Mouse (Mus musculus): Measurements from ENCODE around the gene Wdfy4. TPM values are rescaled to one million over a fixed set of nuclear protein-coding genes. Genes with fewer than 3 reads are reported as not detected.

The Wdfy4 gene
- not detected in 2 replicates for total RNA-seq (2014; fragmentation: Nextera tagmentation)
- total RNA-seq (2017), result under 0.01 TPM in 1 of 2 replicates, not detected in the other
- under 0.01 TPM in 1 of 2 replicates, not detected in the other for polyA plus RNA-seq (2012)

DNA sequence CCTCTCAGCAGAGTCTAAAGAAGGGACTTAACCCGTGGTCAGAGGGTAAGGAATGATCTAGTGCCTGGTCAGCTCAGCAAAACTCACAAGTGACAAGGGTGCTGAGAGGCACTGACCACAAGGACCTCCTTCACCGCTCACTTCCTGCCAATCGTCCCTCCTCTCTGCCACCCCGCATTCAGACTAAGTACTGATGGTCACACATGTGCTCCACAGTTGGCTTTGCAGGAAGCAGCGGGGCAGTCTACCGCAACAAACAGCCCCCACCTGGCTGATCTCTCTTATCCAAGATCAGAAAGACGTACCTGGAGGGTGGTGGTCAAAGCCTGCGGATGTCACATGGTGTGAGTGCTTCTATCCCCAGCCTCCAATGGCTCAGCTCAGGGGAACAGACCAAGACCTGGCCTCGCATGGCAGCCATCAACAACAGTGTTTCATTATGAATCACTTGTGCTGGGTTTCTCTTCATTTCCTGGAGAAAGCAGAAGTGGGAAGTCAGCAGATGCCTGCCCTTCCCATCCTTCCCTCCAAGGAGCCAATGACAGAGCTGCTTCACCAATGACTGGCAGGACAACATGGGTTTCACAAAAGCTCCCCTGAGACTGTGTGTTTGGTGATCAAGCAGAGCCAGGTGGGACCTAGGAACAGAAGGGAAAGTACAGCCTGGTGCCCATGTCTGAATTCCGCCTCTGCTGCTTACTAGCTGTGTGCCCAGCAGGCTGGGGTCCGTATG is at the start of gene Wdfy4:
Wdfy4 (minus strand) TSS at position 441 of the 733 bp plus-strand sequence.
- no peaks in the 10 kb centered on the region for H3K36me3 ChIP-seq (replicated peaks)

GRCm38 (mm10) chr14:33232048-33232447 is 46.7 kb upstream of the Wdfy4 start:
- TF ChIP-seq GATA1 (IDR thresholded peaks at IDR 0.05; ENCODE audit: borderline replicate concordance, low read length), result no peak
- no peak for TF ChIP-seq TAL1 (conservative IDR thresholded peaks at IDR 0.05; ENCODE audit: low read depth, low read length)
- TF ChIP-seq POLR2AphosphoS5 (IDR thresholded peaks at IDR 0.05; ENCODE audit: insufficient replicate concordance, low read depth, low read length), result no peak
- TF ChIP-seq CTCF (IDR thresholded peaks at IDR 0.05; ENCODE audit: low read depth, low read length), result no peak
- no peak for TF ChIP-seq GATA2 (IDR thresholded peaks at IDR 0.05; ENCODE audit: borderline replicate concordance, low read depth, low read length)
- Histone ChIP-seq H3K27me3 (ENCODE audit: insufficient read depth, low read length) (no peaks in the 10 kb centered on the region), H3K4me3 (ENCODE audit: low read depth, low read length) (no peak overlapping the region), H3K4me1 (ENCODE audit: insufficient read depth, low read depth, low read length) (no peaks in the 10 kb centered on the region), H3K36me3 (replicated peaks) (no peaks in the 10 kb centered on the region), H3K9me3 (replicated peaks) (peaks cover 66% of the 10 kb centered on the region)
- DNase-seq (ENCODE audit: low spot score), result no peak
- no peak for ATAC-seq (ENCODE audit: extremely low read depth, insufficient number of reproducible peaks, low FRiP score, poor library complexity, severe bottlenecking)

More for the DNA sequence above, at the start of gene Wdfy4:
- DNase-seq (ENCODE audit: low spot score) (no peak), ATAC-seq (ENCODE audit: extremely low read depth, insufficient number of reproducible peaks, low FRiP score, poor library complexity, severe bottlenecking) (no peak)
- Histone ChIP-seq H3K4me1 (ENCODE audit: insufficient read depth, low read depth, low read length) (no peaks in the 10 kb centered on the region), H3K9me3 (replicated peaks) (peaks cover 25% of the 10 kb centered on the region), H3K27me3 (ENCODE audit: insufficient read depth, low read length) (no peaks in the 10 kb centered on the region), H3K4me3 (ENCODE audit: low read depth, low read length) (no peak within 1 kb of the TSS)
- no peak for TF ChIP-seq POLR2AphosphoS5 (IDR thresholded peaks at IDR 0.05; ENCODE audit: insufficient replicate concordance, low read depth, low read length)
- TF ChIP-seq GATA2 (IDR thresholded peaks at IDR 0.05; ENCODE audit: borderline replicate concordance, low read depth, low read length), result no peak
- TF ChIP-seq CTCF (IDR thresholded peaks at IDR 0.05; ENCODE audit: low read depth, low read length), result no peak
- no peak for TF ChIP-seq TAL1 (conservative IDR thresholded peaks at IDR 0.05; ENCODE audit: low read depth, low read length)
- no peak for TF ChIP-seq GATA1 (IDR thresholded peaks at IDR 0.05; ENCODE audit: borderline replicate concordance, low read length)

GRCm38 (mm10) chr14:33231311-33231710 is 46.0 kb upstream of the Wdfy4 start:
- DNase-seq (ENCODE audit: low spot score), result no peak
- ATAC-seq (ENCODE audit: extremely low read depth, insufficient number of reproducible peaks, low FRiP score, poor library complexity, severe bottlenecking), result no peak
- Histone ChIP-seq H3K4me3 (ENCODE audit: low read depth, low read length) (no peak overlapping the region), H3K27me3 (ENCODE audit: insufficient read depth, low read length) (no peaks in the 10 kb centered on the region), H3K36me3 (replicated peaks) (no peaks in the 10 kb centered on the region), H3K9me3 (replicated peaks) (peaks cover 69% of the 10 kb centered on the region), H3K4me1 (ENCODE audit: insufficient read depth, low read depth, low read length) (no peaks in the 10 kb centered on the region)
- TF ChIP-seq TAL1 (conservative IDR thresholded peaks at IDR 0.05; ENCODE audit: low read depth, low read length) (no peak), GATA1 (IDR thresholded peaks at IDR 0.05; ENCODE audit: borderline replicate concordance, low read length) (no peak), CTCF (IDR thresholded peaks at IDR 0.05; ENCODE audit: low read depth, low read length) (no peak), POLR2AphosphoS5 (IDR thresholded peaks at IDR 0.05; ENCODE audit: insufficient replicate concordance, low read depth, low read length) (no peak), GATA2 (IDR thresholded peaks at IDR 0.05; ENCODE audit: borderline replicate concordance, low read depth, low read length) (no peak)

- Histone ChIP-seq H3K27me3 (ENCODE audit: insufficient read depth, low read length) (no peaks in the 10 kb centered on the region), H3K4me3 (ENCODE audit: low read depth, low read length) (no peak overlapping the region), H3K9me3 (replicated peaks) (peaks cover 68% of the 10 kb centered on the region), H3K4me1 (ENCODE audit: insufficient read depth, low read depth, low read length) (no peaks in the 10 kb centered on the region), H3K36me3 (replicated peaks) (no peaks in the 10 kb centered on the region)
- ATAC-seq (ENCODE audit: extremely low read depth, insufficient number of reproducible peaks, low FRiP score, poor library complexity, severe bottlenecking) (no peak), DNase-seq (ENCODE audit: low spot score) (no peak)
- TF ChIP-seq TAL1 (conservative IDR thresholded peaks at IDR 0.05; ENCODE audit: low read depth, low read length) (no peak), POLR2AphosphoS5 (IDR thresholded peaks at IDR 0.05; ENCODE audit: insufficient replicate concordance, low read depth, low read length) (no peak), GATA1 (IDR thresholded peaks at IDR 0.05; ENCODE audit: borderline replicate concordance, low read length) (no peak), CTCF (IDR thresholded peaks at IDR 0.05; ENCODE audit: low read depth, low read length) (no peak), GATA2 (IDR thresholded peaks at IDR 0.05; ENCODE audit: borderline replicate concordance, low read depth, low read length) (no peak)
These were observed 45.4 kb upstream of the Wdfy4 start for GRCm38 (mm10) chr14:33230672-33231071.

DNA sequence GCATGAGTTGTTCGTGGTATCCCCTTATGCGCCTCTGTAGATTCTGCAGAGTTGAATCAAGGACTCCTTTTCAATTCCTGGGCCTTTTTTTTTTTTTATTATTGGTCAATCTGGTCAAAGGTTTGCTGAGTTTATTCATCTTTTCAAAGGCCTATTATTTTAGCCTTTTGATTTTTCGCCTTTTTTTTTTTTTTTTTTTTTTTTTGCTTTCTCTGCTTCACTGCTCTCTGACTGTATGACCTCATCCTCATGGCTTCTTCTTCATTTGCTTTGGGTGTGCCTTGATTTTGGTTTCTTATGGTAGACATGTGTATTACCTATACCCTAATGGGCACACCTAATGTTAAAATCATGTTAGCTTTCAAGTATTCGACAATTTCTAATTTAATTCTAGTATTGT is 39.9 kb upstream of the Wdfy4 start:
- H3K27me3 ChIP-seq (ENCODE audit: insufficient read depth, low read length), result no peaks in the 10 kb centered on the region
- no peaks in the 10 kb centered on the region for H3K36me3 ChIP-seq (replicated peaks)
- ATAC-seq (ENCODE audit: extremely low read depth, insufficient number of reproducible peaks, low FRiP score, poor library complexity, severe bottlenecking) (no peak), DNase-seq (ENCODE audit: low spot score) (no peak)
- H3K9me3 ChIP-seq (replicated peaks), result peaks cover 28% of the 10 kb centered on the region
- no peak overlapping the region for H3K4me3 ChIP-seq (ENCODE audit: low read depth, low read length)
- TF ChIP-seq CTCF (IDR thresholded peaks at IDR 0.05; ENCODE audit: low read depth, low read length) (no peak), GATA1 (IDR thresholded peaks at IDR 0.05; ENCODE audit: borderline replicate concordance, low read length) (no peak), GATA2 (IDR thresholded peaks at IDR 0.05; ENCODE audit: borderline replicate concordance, low read depth, low read length) (no peak), TAL1 (conservative IDR thresholded peaks at IDR 0.05; ENCODE audit: low read depth, low read length) (no peak)
- H3K4me1 ChIP-seq (ENCODE audit: insufficient read depth, low read depth, low read length), result no peaks in the 10 kb centered on the region

DNA sequence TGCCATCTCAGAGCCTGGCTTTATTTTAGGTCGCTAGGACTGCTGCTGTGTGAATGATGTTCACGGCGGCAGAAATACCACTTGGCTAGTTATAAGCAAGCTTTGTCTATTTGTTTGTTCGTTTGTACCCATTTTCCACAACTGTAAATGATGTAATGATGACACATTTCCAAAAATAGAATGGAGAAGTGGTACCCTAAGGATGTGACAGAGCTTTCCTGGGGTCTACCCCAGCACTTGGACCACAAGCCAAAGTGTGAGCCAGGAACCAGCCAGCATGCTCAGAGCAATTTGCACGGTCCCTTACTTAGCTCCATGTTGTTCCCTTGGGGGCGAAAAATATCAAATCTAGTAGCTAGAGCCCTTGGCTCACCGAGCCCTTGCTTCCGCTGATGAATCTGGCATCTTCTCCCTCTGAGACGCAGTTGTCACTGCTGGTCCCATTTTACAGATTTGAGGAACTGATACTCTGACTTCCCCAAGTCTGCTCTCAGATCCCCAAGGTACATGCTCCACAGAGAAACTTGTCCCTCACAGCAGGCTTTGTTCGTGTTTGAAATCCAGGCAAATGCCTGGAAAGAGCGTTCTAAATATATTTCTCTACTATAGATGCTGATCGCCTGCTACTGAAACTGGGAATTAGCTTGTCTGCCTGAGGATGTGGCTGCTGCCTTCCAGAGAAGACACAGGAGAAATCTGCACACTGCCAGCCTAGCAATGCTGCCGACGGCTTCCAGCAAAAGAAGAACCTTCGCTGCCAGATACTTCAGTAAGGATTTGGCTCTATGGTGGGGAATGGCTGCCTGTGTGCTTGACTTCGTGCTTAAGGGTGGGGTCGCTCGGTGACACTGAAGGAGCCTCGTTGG is 31.3 kb upstream of the Wdfy4 start:
- H3K4me3 ChIP-seq (ENCODE audit: low read depth, low read length), result no peak overlapping the region
- no peaks in the 10 kb centered on the region for H3K36me3 ChIP-seq (replicated peaks)
- ATAC-seq (ENCODE audit: extremely low read depth, insufficient number of reproducible peaks, low FRiP score, poor library complexity, severe bottlenecking), result no peak
- DNase-seq (ENCODE audit: low spot score), result no peak
- TF ChIP-seq GATA1 (IDR thresholded peaks at IDR 0.05; ENCODE audit: borderline replicate concordance, low read length) (no peak), POLR2AphosphoS5 (IDR thresholded peaks at IDR 0.05; ENCODE audit: insufficient replicate concordance, low read depth, low read length) (no peak), TAL1 (conservative IDR thresholded peaks at IDR 0.05; ENCODE audit: low read depth, low read length) (no peak), CTCF (IDR thresholded peaks at IDR 0.05; ENCODE audit: low read depth, low read length) (no peak), GATA2 (IDR thresholded peaks at IDR 0.05; ENCODE audit: borderline replicate concordance, low read depth, low read length) (no peak)
- H3K9me3 ChIP-seq (replicated peaks), result peaks cover 44% of the 10 kb centered on the region
- no peaks in the 10 kb centered on the region for H3K27me3 ChIP-seq (ENCODE audit: insufficient read depth, low read length)
- no peaks in the 10 kb centered on the region for H3K4me1 ChIP-seq (ENCODE audit: insufficient read depth, low read depth, low read length)

Measured in G1E (cell line).